Mouse (Mus musculus) erythroblast, embryonic 14.5 days (primary cell): ENCODE data around the gene Tfeb. TPM values are rescaled to one million over a fixed set of nuclear protein-coding genes. Genes with fewer than 3 reads are reported as not detected.
A peak's percentile ranks its signal among the peaks of the same experiment; 100 is the strongest.

Source experiments
- H3K27me3 ChIP-seq: 2 replicates; pipeline ENCODE4 v1.6.1; 2012; ENCODE audit warnings: inconsistent platforms; ENCODE audit not compliant: control insufficient read depth
- H3K36me3 ChIP-seq: 2 replicates; pipeline ENCODE4 v1.6.1; 2012; ENCODE audit warnings: mild to moderate bottlenecking, inconsistent platforms; ENCODE audit not compliant: control insufficient read depth
- H3K4me1 ChIP-seq: 2 replicates; pipeline ENCODE4 v1.6.1; 2012; ENCODE audit warnings: inconsistent platforms; ENCODE audit not compliant: control insufficient read depth
- H3K4me3 ChIP-seq: replicated peaks from 2 replicates; pipeline ENCODE3; 2012; ENCODE audit warnings: moderate library complexity, mild to moderate bottlenecking, inconsistent platforms
- H3K9me3 ChIP-seq: 2 replicates; pipeline ENCODE4 v1.6.1; 2012; ENCODE audit warnings: low read length, inconsistent platforms, mixed read lengths; ENCODE audit not compliant: control insufficient read depth
- GATA1 ChIP-seq: IDR thresholded peaks from 2 replicates; pipeline ENCODE4 v1.6.1; 2012; ENCODE audit warnings: low read length, inconsistent platforms, mixed read lengths
- TAL1 ChIP-seq: IDR thresholded peaks from 3 replicates; pipeline ENCODE4 v1.6.1; 2012; ENCODE audit warnings: low read length, inconsistent platforms, mixed read lengths
- polyA plus RNA-seq: library from polyadenylated mRNA; stranded (reverse); fragments of >175 nt; gene quantifications from 2 replicates; pipeline ENCODE4 v1.2.3, GENCODE M21; 2012

The Tfeb gene
- polyA plus RNA-seq, 1 experiment, result 1.5 TPM

DNA sequence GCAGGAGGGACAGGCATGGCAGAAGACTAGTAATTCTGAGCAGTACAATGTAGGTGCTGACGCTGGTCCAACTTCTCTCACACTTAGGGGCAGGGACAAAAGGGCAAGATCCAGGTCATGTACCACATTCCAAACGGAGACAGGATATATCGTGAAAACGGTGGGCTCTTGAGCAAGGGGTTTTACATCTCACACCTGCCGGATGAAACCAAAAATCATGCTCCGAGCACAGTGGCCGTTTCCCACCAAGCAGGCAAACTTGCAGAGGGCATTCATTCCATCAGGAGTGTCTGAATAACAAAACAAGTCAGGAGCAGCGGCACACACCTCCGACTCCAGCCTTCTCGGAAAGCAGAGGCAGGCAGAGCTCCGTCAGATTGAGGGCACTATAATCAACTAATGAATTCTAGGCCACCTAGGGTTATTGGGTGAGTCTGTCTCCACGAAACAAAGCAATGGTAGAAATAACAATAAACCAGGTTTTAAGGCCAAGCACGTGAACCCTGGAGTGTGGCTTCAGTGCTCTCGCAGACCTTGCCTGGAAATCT lies 1.2 kb upstream of the Tfeb start:
- H3K4me1 ChIP-seq, result peaks cover 31% of the 10 kb centered on the region
- H3K27me3 ChIP-seq, result peaks cover 27% of the 10 kb centered on the region

GRCm38 (mm10) chr17:47737271-47738065 lies 638 bp downstream of the Tfeb start:
- TF ChIP-seq GATA1 (no peak), TAL1 (no peak)
- H3K9me3 ChIP-seq, result no peaks in the 10 kb centered on the region
- H3K36me3 ChIP-seq, result no peaks in the 10 kb centered on the region
- peaks cover 27% of the 10 kb centered on the region for H3K27me3 ChIP-seq
- H3K4me3 ChIP-seq, result peak overlapping the region; percentile 75
- peaks cover 33% of the 10 kb centered on the region for H3K4me1 ChIP-seq

More for the DNA sequence above, 1.2 kb upstream of the Tfeb start:
- no peaks in the 10 kb centered on the region for H3K36me3 ChIP-seq
- H3K9me3 ChIP-seq, result no peaks in the 10 kb centered on the region
- TF ChIP-seq TAL1 (no peak), GATA1 (no peak)
- H3K4me3 ChIP-seq, result no peak overlapping the region

DNA sequence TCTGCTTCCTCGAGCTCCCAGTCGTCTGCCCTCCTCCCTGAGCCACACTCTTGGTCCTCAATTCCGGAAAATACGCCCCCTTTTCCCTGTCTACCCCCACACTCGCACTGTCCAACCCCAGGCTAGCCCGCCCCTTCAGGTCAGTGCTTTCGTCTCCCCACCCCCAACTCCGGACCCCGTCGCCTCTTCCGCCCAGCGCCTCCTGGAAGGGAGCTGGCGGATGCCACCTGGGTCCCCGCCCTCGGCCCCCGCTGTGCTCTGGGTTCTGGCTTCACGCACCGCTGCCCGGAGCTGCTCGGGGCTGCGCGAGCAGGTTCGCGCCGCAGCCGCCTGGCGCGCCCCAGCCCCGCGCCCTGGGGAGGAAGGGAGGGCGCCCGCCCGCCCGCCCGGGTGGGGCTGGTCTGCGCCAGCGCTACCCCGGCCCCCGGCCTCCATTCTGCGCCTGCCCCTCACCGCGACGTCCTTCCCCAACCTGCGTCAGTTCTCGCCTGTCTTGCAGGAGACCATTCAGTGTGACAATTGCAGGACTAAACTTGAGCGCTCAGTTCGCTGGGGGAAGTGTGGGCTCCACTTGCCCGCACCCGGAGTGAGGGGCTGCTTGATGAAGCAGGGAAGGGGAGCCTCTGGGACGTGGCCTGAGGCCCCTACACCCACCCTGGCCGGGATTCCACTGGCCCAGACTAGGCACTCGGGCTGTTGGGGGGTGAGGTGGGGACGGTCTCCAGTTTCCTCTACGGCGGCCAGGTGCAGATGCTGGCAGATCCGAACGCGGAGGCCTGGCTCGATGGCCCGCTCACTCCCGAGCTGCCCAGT lies 1.4 kb downstream of the Tfeb start:
- Histone ChIP-seq H3K27me3 (peaks cover 27% of the 10 kb centered on the region), H3K4me1 (peaks cover 40% of the 10 kb centered on the region), H3K36me3 (no peaks in the 10 kb centered on the region), H3K4me3 (peak overlapping the region; percentile 75), H3K9me3 (no peaks in the 10 kb centered on the region)
- no peak for TF ChIP-seq GATA1
- no peak for TF ChIP-seq TAL1

DNA sequence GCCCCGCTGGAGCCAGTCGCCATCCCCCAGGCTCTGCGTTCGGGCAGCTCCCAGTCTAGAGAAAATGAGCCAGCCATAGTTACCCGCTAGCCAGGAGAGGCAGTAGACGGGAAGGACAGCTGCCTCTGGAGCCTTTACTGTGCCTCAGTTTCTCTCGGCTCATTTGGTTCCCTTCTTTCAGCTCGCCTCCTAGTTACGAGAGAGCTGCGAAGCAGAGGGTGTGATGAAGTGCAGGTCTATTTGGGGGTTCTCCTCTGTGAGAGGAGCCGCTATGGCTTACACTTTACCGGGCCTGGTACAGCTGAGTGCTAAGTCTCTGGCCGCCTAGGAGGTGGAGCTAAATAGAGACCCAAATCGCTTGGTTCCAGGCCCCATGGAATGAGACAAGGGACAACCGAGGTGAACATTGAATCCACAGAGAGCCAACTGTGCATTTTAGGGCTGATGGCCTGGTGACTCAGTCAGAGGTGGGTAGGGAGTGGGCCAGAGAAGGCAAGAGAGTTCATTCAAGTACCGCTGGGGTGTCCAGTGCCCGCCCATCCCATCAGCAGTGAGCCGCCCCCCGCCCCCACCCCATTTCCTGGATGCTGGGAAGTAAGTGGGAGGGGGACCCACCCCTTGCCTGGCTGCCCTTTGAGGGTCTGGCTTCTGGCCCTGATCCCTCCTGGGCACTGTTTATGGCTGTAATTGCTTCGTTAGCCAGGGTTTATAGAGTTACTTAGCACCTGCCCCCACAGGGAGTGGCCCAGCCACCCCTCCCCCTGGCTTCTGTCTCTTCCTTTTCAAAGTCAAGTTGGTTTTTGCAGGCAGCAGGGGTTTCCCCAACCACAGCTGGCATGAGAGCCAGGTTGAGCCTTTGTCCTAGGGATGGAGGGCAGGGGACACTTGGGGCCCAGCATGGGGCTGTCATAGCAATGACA lies 2.3 kb downstream of the Tfeb start:
- H3K36me3 ChIP-seq, result no peaks in the 10 kb centered on the region
- TF ChIP-seq TAL1 (no peak), GATA1 (no peak)
- peak overlapping the region; percentile 75 for H3K4me3 ChIP-seq
- peaks cover 49% of the 10 kb centered on the region for H3K4me1 ChIP-seq
- peaks cover 27% of the 10 kb centered on the region for H3K27me3 ChIP-seq
- no peaks in the 10 kb centered on the region for H3K9me3 ChIP-seq

GRCm38 (mm10) chr17:47740186-47740585 lies 3.4 kb downstream of the Tfeb start:
- H3K4me1 ChIP-seq, result peaks cover 53% of the 10 kb centered on the region
- no peak for TF ChIP-seq TAL1
- no peak for TF ChIP-seq GATA1
- H3K4me3 ChIP-seq, result no peak overlapping the region
- peaks cover 27% of the 10 kb centered on the region for H3K27me3 ChIP-seq
- peaks cover 4% of the 10 kb centered on the region; the same call in 1 of the 2 replicates for H3K9me3 ChIP-seq
- no peaks in the 10 kb centered on the region; the same call in 1 of the 2 replicates for H3K36me3 ChIP-seq

DNA sequence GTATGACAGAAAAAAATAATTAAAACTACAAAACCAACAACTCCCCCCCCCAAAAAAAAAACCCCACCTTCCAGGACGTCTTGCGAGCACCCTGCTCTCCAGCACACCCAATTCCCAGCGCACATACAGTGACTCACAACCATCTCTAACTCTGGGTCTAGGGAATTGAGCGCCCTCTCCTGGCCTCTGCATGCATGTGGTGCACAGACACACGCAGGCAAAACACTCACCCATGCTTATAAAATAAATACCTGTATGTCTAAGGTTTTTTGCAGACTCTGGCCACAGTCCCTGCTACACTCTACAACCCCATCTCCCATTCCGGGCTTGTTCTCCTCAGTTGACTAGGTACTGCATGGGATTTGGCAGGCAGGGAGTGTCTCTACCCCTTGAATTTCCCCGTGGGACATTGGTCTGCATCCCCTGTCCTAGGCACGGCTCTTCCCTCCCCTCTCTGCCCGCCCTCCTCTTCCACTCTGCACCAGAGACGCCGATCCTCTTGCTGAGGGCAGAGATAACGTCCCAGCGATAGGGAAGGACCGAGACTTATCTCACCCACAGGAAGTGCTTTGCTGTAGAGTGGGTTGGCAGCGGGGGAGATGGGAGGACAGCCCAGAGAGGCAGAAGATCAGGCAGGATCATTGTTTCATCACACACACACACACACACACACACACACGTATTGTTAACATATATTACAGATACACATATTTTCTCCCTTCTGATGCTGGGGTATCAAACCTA lies 6.3 kb downstream of the Tfeb start:
- TF ChIP-seq TAL1 (no peak), GATA1 (no peak)
- H3K4me1 ChIP-seq, result peaks cover 38% of the 10 kb centered on the region
- H3K4me3 ChIP-seq, result no peak overlapping the region

DNA sequence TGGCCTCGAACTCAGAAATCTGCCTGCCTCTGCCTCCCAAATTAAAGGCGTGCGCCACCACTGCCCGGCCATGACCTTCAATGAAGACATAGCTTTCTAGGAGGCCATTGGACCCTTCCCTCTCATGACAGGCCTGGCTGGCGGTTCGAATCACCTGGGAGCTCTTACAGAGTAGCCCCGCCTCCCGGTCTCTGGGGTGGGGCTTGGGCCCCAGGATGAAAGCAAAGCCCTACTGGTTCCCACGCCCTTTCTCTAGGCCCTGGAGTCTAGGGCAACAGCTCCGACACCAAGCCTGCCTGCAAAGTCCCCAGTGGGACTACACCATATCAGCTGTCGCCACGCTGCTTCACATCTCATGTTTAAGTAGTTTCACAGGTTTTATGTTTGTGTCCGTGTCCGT lies 7.3 kb downstream of the Tfeb start:
- H3K4me3 ChIP-seq, result no peak overlapping the region
- H3K4me1 ChIP-seq, result peaks cover 36% of the 10 kb centered on the region
- TF ChIP-seq TAL1 (no peak), GATA1 (no peak)
- H3K27me3 ChIP-seq, result peaks cover 5% of the 10 kb centered on the region
- no peaks in the 10 kb centered on the region; the same call in 1 of the 2 replicates for H3K36me3 ChIP-seq
- H3K9me3 ChIP-seq, result peaks cover 4% of the 10 kb centered on the region; the same call in 1 of the 2 replicates

More for the DNA sequence above, 6.3 kb downstream of the Tfeb start:
- no peaks in the 10 kb centered on the region; the same call in 1 of the 2 replicates for H3K36me3 ChIP-seq
- H3K27me3 ChIP-seq, result peaks cover 15% of the 10 kb centered on the region
- peaks cover 4% of the 10 kb centered on the region; the same call in 1 of the 2 replicates for H3K9me3 ChIP-seq
